Mouse (Mus musculus): ENCODE data around the gene Pcsk4. TPM values are rescaled to one million over a fixed set of nuclear protein-coding genes. Genes with fewer than 3 reads are reported as not detected.

Gene Pcsk4
- polyA plus RNA-seq, 1 experiment = 3.2 TPM

GRCm38 (mm10) chr10:80322811-80323211, 6.5 kb downstream of the Pcsk4 start:
- Histone ChIP-seq H3K27me3 (ENCODE audit: control insufficient read depth, insufficient read depth, insufficient read length) (no peaks in the 10 kb centered on the region), H3K79me2 (ENCODE audit: control insufficient read depth, insufficient read depth) (peaks cover 44% of the 10 kb centered on the region), H3K79me3 (ENCODE audit: low read depth) (peaks cover 20% of the 10 kb centered on the region), H3ac (ENCODE audit: control insufficient read depth, insufficient read length, low read depth) (peak overlapping the region; percentile 89), H3K4me3 (ENCODE audit: insufficient read depth, poor library complexity, severe bottlenecking) (peak overlapping the region; percentile 43), H3K36me3 (ENCODE audit: control insufficient read depth, insufficient read depth) (peaks cover 6% of the 10 kb centered on the region)
- no peak for TF ChIP-seq MYOD1 (IDR thresholded peaks at IDR 0.05; ENCODE audit: control insufficient read depth, insufficient read length, low read depth)
- no peak for TF ChIP-seq CTCF (IDR thresholded peaks at IDR 0.05; ENCODE audit: control insufficient read depth, insufficient read depth, insufficient read length)
- TF ChIP-seq MYOG (IDR thresholded peaks at IDR 0.05; ENCODE audit: control insufficient read depth, extremely low read depth, insufficient read length) = no peak
- TF ChIP-seq MAX (IDR thresholded peaks at IDR 0.05) = peak; percentile 93
- no peak for TF ChIP-seq FOSL1 (IDR thresholded peaks at IDR 0.05; ENCODE audit: insufficient read depth, low read length, poor library complexity, severe bottlenecking)
- TF ChIP-seq CEBPB (IDR thresholded peaks at IDR 0.05; ENCODE audit: low read depth) = no peak

GRCm38 (mm10) chr10:80321670-80322581, 7.4 kb downstream of the Pcsk4 start:
- Histone ChIP-seq H3K36me3 (ENCODE audit: control insufficient read depth, insufficient read depth) (peaks cover 6% of the 10 kb centered on the region), H3ac (ENCODE audit: control insufficient read depth, insufficient read length, low read depth) (peak overlapping the region; percentile 28), H3K27me3 (ENCODE audit: control insufficient read depth, insufficient read depth, insufficient read length) (no peaks in the 10 kb centered on the region), H3K79me2 (ENCODE audit: control insufficient read depth, insufficient read depth) (peaks cover 44% of the 10 kb centered on the region), H3K79me3 (ENCODE audit: low read depth) (peaks cover 20% of the 10 kb centered on the region), H3K4me3 (ENCODE audit: insufficient read depth, poor library complexity, severe bottlenecking) (peak overlapping the region; percentile 43)
- no peak for TF ChIP-seq FOSL1 (IDR thresholded peaks at IDR 0.05; ENCODE audit: insufficient read depth, low read length, poor library complexity, severe bottlenecking)
- TF ChIP-seq USF1 (IDR thresholded peaks at IDR 0.05; ENCODE audit: low read depth) = no peak
- TF ChIP-seq MYOD1 (IDR thresholded peaks at IDR 0.05; ENCODE audit: control insufficient read depth, insufficient read length, low read depth) = no peak
- no peak for TF ChIP-seq MYOG (IDR thresholded peaks at IDR 0.05; ENCODE audit: control insufficient read depth, extremely low read depth, insufficient read length)
- TF ChIP-seq CEBPB (IDR thresholded peaks at IDR 0.05; ENCODE audit: low read depth) = no peak
- no peak for TF ChIP-seq CTCF (IDR thresholded peaks at IDR 0.05; ENCODE audit: control insufficient read depth, insufficient read depth, insufficient read length)
- no peak for TF ChIP-seq MAX (IDR thresholded peaks at IDR 0.05)

GRCm38 (mm10) chr10:80321014-80321669, 8.2 kb downstream of the Pcsk4 start:
- Histone ChIP-seq H3K36me3 (ENCODE audit: control insufficient read depth, insufficient read depth) (peaks cover 6% of the 10 kb centered on the region), H3K79me2 (ENCODE audit: control insufficient read depth, insufficient read depth) (peaks cover 44% of the 10 kb centered on the region), H3K79me3 (ENCODE audit: low read depth) (peaks cover 20% of the 10 kb centered on the region), H3ac (ENCODE audit: control insufficient read depth, insufficient read length, low read depth) (peak overlapping the region; percentile 39), H3K4me3 (ENCODE audit: insufficient read depth, poor library complexity, severe bottlenecking) (no peak overlapping the region), H3K27me3 (ENCODE audit: control insufficient read depth, insufficient read depth, insufficient read length) (no peaks in the 10 kb centered on the region)
- TF ChIP-seq CEBPB (IDR thresholded peaks at IDR 0.05; ENCODE audit: low read depth) (no peak), FOSL1 (IDR thresholded peaks at IDR 0.05; ENCODE audit: insufficient read depth, low read length, poor library complexity, severe bottlenecking) (no peak), CTCF (IDR thresholded peaks at IDR 0.05; ENCODE audit: control insufficient read depth, insufficient read depth, insufficient read length) (no peak), MYOD1 (IDR thresholded peaks at IDR 0.05; ENCODE audit: control insufficient read depth, insufficient read length, low read depth) (no peak), MYOG (IDR thresholded peaks at IDR 0.05; ENCODE audit: control insufficient read depth, extremely low read depth, insufficient read length) (no peak)

- H3ac ChIP-seq (ENCODE audit: control insufficient read depth, insufficient read length, low read depth) = peak within 1 kb of the TSS; percentile 82
- H3K27me3 ChIP-seq (ENCODE audit: control insufficient read depth, insufficient read depth, insufficient read length) = no peaks in the 10 kb centered on the region
- TF ChIP-seq MYOG (IDR thresholded peaks at IDR 0.05; ENCODE audit: control insufficient read depth, extremely low read depth, insufficient read length) = no peak
- no peak for TF ChIP-seq CEBPB (IDR thresholded peaks at IDR 0.05; ENCODE audit: low read depth)
- no peak for TF ChIP-seq USF1 (IDR thresholded peaks at IDR 0.05; ENCODE audit: low read depth)
- no peak for TF ChIP-seq MYOD1 (IDR thresholded peaks at IDR 0.05; ENCODE audit: control insufficient read depth, insufficient read length, low read depth)
- TF ChIP-seq CTCF (IDR thresholded peaks at IDR 0.05; ENCODE audit: control insufficient read depth, insufficient read depth, insufficient read length) = no peak
- no peak for TF ChIP-seq FOSL1 (IDR thresholded peaks at IDR 0.05; ENCODE audit: insufficient read depth, low read length, poor library complexity, severe bottlenecking)
- TF ChIP-seq MAX (IDR thresholded peaks at IDR 0.05) = no peak
- H3K79me3 ChIP-seq (ENCODE audit: low read depth) = peaks cover 20% of the 10 kb centered on the region
- peaks cover 6% of the 10 kb centered on the region for H3K36me3 ChIP-seq (ENCODE audit: control insufficient read depth, insufficient read depth)
- peak within 1 kb of the TSS; percentile 86 for H3K4me3 ChIP-seq (ENCODE audit: insufficient read depth, poor library complexity, severe bottlenecking)
- peaks cover 44% of the 10 kb centered on the region for H3K79me2 ChIP-seq (ENCODE audit: control insufficient read depth, insufficient read depth)
These were observed 8.9 kb downstream of the Pcsk4 start, which contains the start of gene 2310011J03Rik for GRCm38 (mm10) chr10:80320340-80320760. Gene 2310011J03Rik (minus strand): TSS chr10:80320537.

- peaks cover 32% of the 10 kb centered on the region for H3K79me2 ChIP-seq (ENCODE audit: control insufficient read depth, insufficient read depth)
- peaks cover 2% of the 10 kb centered on the region for H3K27me3 ChIP-seq (ENCODE audit: control insufficient read depth, insufficient read depth, insufficient read length)
- peaks cover 6% of the 10 kb centered on the region for H3K36me3 ChIP-seq (ENCODE audit: control insufficient read depth, insufficient read depth)
- no peak for TF ChIP-seq USF1 (IDR thresholded peaks at IDR 0.05; ENCODE audit: low read depth)
- TF ChIP-seq CTCF (IDR thresholded peaks at IDR 0.05; ENCODE audit: control insufficient read depth, insufficient read depth, insufficient read length) = no peak
- no peak for TF ChIP-seq MAX (IDR thresholded peaks at IDR 0.05)
- no peak for TF ChIP-seq MYOD1 (IDR thresholded peaks at IDR 0.05; ENCODE audit: control insufficient read depth, insufficient read length, low read depth)
- TF ChIP-seq MYOG (IDR thresholded peaks at IDR 0.05; ENCODE audit: control insufficient read depth, extremely low read depth, insufficient read length) = no peak
- no peak for TF ChIP-seq CEBPB (IDR thresholded peaks at IDR 0.05; ENCODE audit: low read depth)
- no peak for TF ChIP-seq FOSL1 (IDR thresholded peaks at IDR 0.05; ENCODE audit: insufficient read depth, low read length, poor library complexity, severe bottlenecking)
- H3K79me3 ChIP-seq (ENCODE audit: low read depth) = peaks cover 13% of the 10 kb centered on the region
- H3K4me3 ChIP-seq (ENCODE audit: insufficient read depth, poor library complexity, severe bottlenecking) = no peak overlapping the region
- H3ac ChIP-seq (ENCODE audit: control insufficient read depth, insufficient read length, low read depth) = no peak overlapping the region
These were observed 12.3 kb downstream of the Pcsk4 start for GRCm38 (mm10) chr10:80317011-80317410.
